Mouse (Mus musculus) liver (tissue): ENCODE results near the gene Ahctf1.

Experiments
- DNase-seq: peaks from one replicate; pipeline ENCODE4 v3.0.0-alpha.2; 2020; ENCODE audit warnings: mixed read lengths

Ahctf1 gene

GRCm38 (mm10) chr1:179709390-179709789 is 94.1 kb downstream of the Ahctf1 start:
- DNase-seq = no peak

- DNase-seq = no peak
Measured at GRCm38 (mm10) chr1:179705154-179705553, 98.3 kb downstream of the Ahctf1 start.

- DNase-seq = no peak
Measured at GRCm38 (mm10) chr1:179704150-179704549, 99.3 kb downstream of the Ahctf1 start.
